8 mouse cellular contexts compared by ENCODE assay signal in genomic region chr10:4712061-4712908, GRCm38 (mm10).
A peak's percentile ranks its signal among the peaks of the same experiment; 100 is the strongest.
DNase-seq lines count a peak whose midpoint lies in the region; ATAC-seq lines count a peak whose summit lies in the region.

No protein-coding gene starts in this region.

- H3K4me2 ChIP-seq in limb, embryonic 15.5 days: peak overlapping the region; percentile 94
- H3K4me2 ChIP-seq in neural tube, embryonic 14.5 days (ENCODE audit: low read depth, low read length): peak overlapping the region; percentile 96

- DNase-seq in CD4-positive, CD25-positive, alpha-beta regulatory T cell, adult 2 months (ENCODE audit: low read depth, low spot score): peak; percentile 5
- DNase-seq in thymus, postnatal 36 days: peak; percentile 2 to 13
- DNase-seq in thymus, adult 18-20 months: no peak
- DNase-seq in hindbrain, embryonic 10.5 days (ENCODE audit: low spot score): peak; percentile 50
- DNase-seq in frontal cortex, postnatal 25 days (ENCODE audit: low spot score in 2 of 2): no peak

- ATAC-seq in CD4-positive, CD25-positive, alpha-beta regulatory T cell, adult 4 months: no peak
- ATAC-seq in limb, embryonic 15.5 days (ENCODE audit: insufficient number of reproducible peaks, low FRiP score, low TSS enrichment, low read depth): 0 out of 2 replicates have a peak, but pooled peaks have one; percentile 19
- ATAC-seq in neural tube, embryonic 14.5 days (ENCODE audit: low read depth): peak; percentile 82

- peaks cover 19% of the 10 kb centered on the region for H3K4me1 ChIP-seq in hindbrain, embryonic 10.5 days (replicated peaks)
- H3K4me1 ChIP-seq in limb, embryonic 15.5 days: peaks cover 20% of the 10 kb centered on the region
- H3K4me1 ChIP-seq in neural tube, embryonic 14.5 days (ENCODE audit: control insufficient read depth, insufficient read depth, low read length): peaks cover 9% of the 10 kb centered on the region; the same call in 1 of the 2 replicates

- no peak overlapping the region for H3K27ac ChIP-seq in hindbrain, embryonic 10.5 days
- no peak overlapping the region for H3K27ac ChIP-seq in limb, embryonic 15.5 days
- H3K27ac ChIP-seq in neural tube, embryonic 14.5 days (ENCODE audit: low read depth, low read length): no peak overlapping the region

- peaks cover 66% of the 10 kb centered on the region for H3K27me3 ChIP-seq in hindbrain, embryonic 10.5 days (ENCODE audit: insufficient read depth, poor library complexity, severe bottlenecking)
- peaks cover 34% of the 10 kb centered on the region for H3K27me3 ChIP-seq in limb, embryonic 15.5 days
- H3K27me3 ChIP-seq in neural tube, embryonic 14.5 days (ENCODE audit: control insufficient read depth, insufficient read depth, low read length): peaks cover 20% of the 10 kb centered on the region

- no peaks in the 10 kb centered on the region for H3K9me3 ChIP-seq in hindbrain, embryonic 10.5 days
- H3K9me3 ChIP-seq in limb, embryonic 15.5 days: no peaks in the 10 kb centered on the region
- no peaks in the 10 kb centered on the region for H3K9me3 ChIP-seq in neural tube, embryonic 14.5 days (ENCODE audit: control insufficient read depth, low read length)

- H3K36me3 ChIP-seq in hindbrain, embryonic 10.5 days: no peaks in the 10 kb centered on the region
- H3K36me3 ChIP-seq in limb, embryonic 15.5 days: no peaks in the 10 kb centered on the region
- H3K36me3 ChIP-seq in neural tube, embryonic 14.5 days (ENCODE audit: control insufficient read depth, insufficient read depth, low read length): no peaks in the 10 kb centered on the region

- H3K9ac ChIP-seq in limb, embryonic 15.5 days: 0 out of 2 replicates have a peak overlapping the region, but pooled peaks have one; percentile 21
- peak overlapping the region; percentile 64 for H3K9ac ChIP-seq in neural tube, embryonic 14.5 days (replicated peaks; ENCODE audit: low read depth, low read length)

- H3K4me3 ChIP-seq in hindbrain, embryonic 10.5 days: peak overlapping the region; percentile 63
- peak overlapping the region; percentile 49 for H3K4me3 ChIP-seq in limb, embryonic 15.5 days
- peak overlapping the region; percentile 52 for H3K4me3 ChIP-seq in neural tube, embryonic 14.5 days (ENCODE audit: low read depth, low read length)

- WGBS in hindbrain, embryonic 10.5 days: under 1% methylated on average over 68 of the region's 68 CpGs
- 2% methylated on average over 62 of the region's 68 CpGs for WGBS in limb, embryonic 15.5 days
- WGBS in neural tube, embryonic 14.5 days: 2% methylated on average over 55 of the region's 68 CpGs

Comparison
In these comparisons a context has a peak if more than half of its experiments do, and no peak if none do; other contexts are left out.
1. DNase-seq: peak in CD4-positive, CD25-positive, alpha-beta regulatory T cell, adult 2 months (single experiment), thymus, postnatal 36 days (2 of 2) and hindbrain, embryonic 10.5 days (single experiment); none in thymus, adult 18-20 months (0 of 2) and frontal cortex, postnatal 25 days (0 of 2).
2. Peak in every context shown above with its lines, with median percentiles within 50 percentile points of each other: H3K4me3 ChIP-seq.